Mouse (Mus musculus) bone marrow, adult 2 months (tissue): ENCODE results near the gene Gm49369. TPM values are rescaled to one million over a fixed set of nuclear protein-coding genes. Genes with fewer than 3 reads are reported as not detected.

ENCODE experiments used
- H3K27ac ChIP-seq: fragments of 200-500 bp; 2 replicates; pipeline ENCODE4 v1.5.1; 2012; ENCODE audit warnings: low read depth, mild to moderate bottlenecking, control low read depth, inconsistent platforms, low read length; ENCODE audit not compliant: control insufficient read depth, poor library complexity, insufficient read depth
- H3K4me1 ChIP-seq: fragments of 200-500 bp; 2 replicates; pipeline ENCODE4 v1.6.1; 2011; ENCODE audit warnings: low read length; ENCODE audit not compliant: control insufficient read depth, insufficient read depth
- H3K4me3 ChIP-seq: fragments of 200-500 bp; replicated peaks from 2 replicates; pipeline ENCODE3; 2011; ENCODE audit warnings: mild to moderate bottlenecking, low read depth, low read length, control low read depth; ENCODE audit not compliant: control insufficient read depth
- CTCF ChIP-seq: fragments of 200-500 bp; IDR thresholded peaks from 2 replicates; pipeline ENCODE4 v1.5.1; 2011; ENCODE audit warnings: low read length, control low read depth; ENCODE audit not compliant: control insufficient read depth, insufficient read depth
- POLR2A ChIP-seq: fragments of 200-500 bp; IDR thresholded peaks from 2 replicates; pipeline ENCODE4 v1.6.1; 2011; ENCODE audit warnings: low read depth, mild to moderate bottlenecking, control low read depth, low read length, borderline replicate concordance; ENCODE audit not compliant: control insufficient read depth
- whole genome bisulfite sequencing: fragments of 180-500 bp; shearing (Covaris S2); methylation state at CpG from one replicate; pipeline ENCODE4 v1.1.7; 2018; 5-methylcytosine and 5-hydroxymethylcytosine counted together
- polyA plus RNA-seq: library from polyadenylated mRNA; stranded (reverse); fragments of >200 nt; gene quantifications from 2 replicates; pipeline ENCODE4 v1.2.4, GENCODE M21; 2011; ENCODE audit warnings: low replicate concordance; ENCODE audit not compliant: missing spikeins, insufficient read depth, insufficient read length

The Gm49369 gene
- polyA plus RNA-seq, 1 experiment = not detected

- 70% methylated on average over 3 of the region's 3 CpGs for WGBS
- Histone ChIP-seq H3K4me3 (peak overlapping the region; percentile 63), H3K4me1 (peaks cover 15% of the 10 kb centered on the region), H3K27ac (peak overlapping the region; percentile 70)
- TF ChIP-seq CTCF = no peak
- TF ChIP-seq POLR2A = no peak
Measured at GRCm38 (mm10) chr7:142391108-142391507, 8.6 kb upstream of the Gm49369 start.

- H3K4me1 ChIP-seq = peaks cover 15% of the 10 kb centered on the region
- peak overlapping the region; percentile 64 for H3K4me3 ChIP-seq
- peak overlapping the region; percentile 70 for H3K27ac ChIP-seq
- WGBS = 36% methylated on average over 3 of the region's 3 CpGs
- no peak for TF ChIP-seq POLR2A
- no peak for TF ChIP-seq CTCF
Measured at GRCm38 (mm10) chr7:142389961-142390650, 7.6 kb upstream of the Gm49369 start.

GRCm38 (mm10) chr7:142388740-142389139, 6.3 kb upstream of the Gm49369 start:
- Histone ChIP-seq H3K4me3 (no peak overlapping the region), H3K27ac (no peak overlapping the region), H3K4me1 (peaks cover 8% of the 10 kb centered on the region)
- 86% methylated on average over 2 of the region's 2 CpGs for WGBS
- TF ChIP-seq CTCF (no peak), POLR2A (no peak)

- 76% methylated on average over 1 of the region's 1 CpGs for WGBS
- TF ChIP-seq CTCF (no peak), POLR2A (no peak)
- Histone ChIP-seq H3K4me3 (peak overlapping the region; percentile 94), H3K27ac (peak overlapping the region; percentile 93), H3K4me1 (peaks cover 8% of the 10 kb centered on the region)
Measured at GRCm38 (mm10) chr7:142388198-142388597, 5.7 kb upstream of the Gm49369 start.

- WGBS = under 1% methylated on average over 55 of the region's 55 CpGs
- peak; percentile 97 for TF ChIP-seq POLR2A
- no peak for TF ChIP-seq CTCF
- Histone ChIP-seq H3K4me1 (peaks cover 8% of the 10 kb centered on the region), H3K27ac (peak within 1 kb of the TSS; percentile 93), H3K4me3 (peak within 1 kb of the TSS; percentile 94)
Measured at GRCm38 (mm10) chr7:142387419-142388148, 5.1 kb upstream of the Gm49369 start, which contains the start of gene Ctsd. TSS of gene Ctsd (minus strand) at chr7:142388038.

- WGBS = 7% methylated on average over 6 of the region's 6 CpGs
- peaks cover 8% of the 10 kb centered on the region for H3K4me1 ChIP-seq
- TF ChIP-seq POLR2A (peak; percentile 56; the same call in 1 of the 2 replicates), CTCF (no peak)
- H3K4me3 ChIP-seq = peak overlapping the region; percentile 94
- H3K27ac ChIP-seq = peak overlapping the region; percentile 93
Measured at GRCm38 (mm10) chr7:142386621-142387201, 4.2 kb upstream of the Gm49369 start.

- peaks cover 8% of the 10 kb centered on the region for H3K4me1 ChIP-seq
- 54% methylated on average over 3 of the region's 3 CpGs for WGBS
- TF ChIP-seq CTCF (no peak), POLR2A (no peak)
- peak overlapping the region; percentile 94 for H3K4me3 ChIP-seq
- H3K27ac ChIP-seq = 0 out of 2 replicates have a peak overlapping the region, but pooled peaks have one; percentile 93
Measured at GRCm38 (mm10) chr7:142385742-142386403, 3.4 kb upstream of the Gm49369 start.

GRCm38 (mm10) chr7:142384306-142384705, 1.8 kb upstream of the Gm49369 start:
- no peak for TF ChIP-seq POLR2A
- TF ChIP-seq CTCF = no peak
- Histone ChIP-seq H3K4me1 (peaks cover 6% of the 10 kb centered on the region), H3K27ac (no peak overlapping the region), H3K4me3 (no peak overlapping the region)
- 25% methylated on average over 10 of the region's 10 CpGs for WGBS
